Mouse (Mus musculus): ENCODE data around the gene Prkab2.

The Prkab2 gene

DNA sequence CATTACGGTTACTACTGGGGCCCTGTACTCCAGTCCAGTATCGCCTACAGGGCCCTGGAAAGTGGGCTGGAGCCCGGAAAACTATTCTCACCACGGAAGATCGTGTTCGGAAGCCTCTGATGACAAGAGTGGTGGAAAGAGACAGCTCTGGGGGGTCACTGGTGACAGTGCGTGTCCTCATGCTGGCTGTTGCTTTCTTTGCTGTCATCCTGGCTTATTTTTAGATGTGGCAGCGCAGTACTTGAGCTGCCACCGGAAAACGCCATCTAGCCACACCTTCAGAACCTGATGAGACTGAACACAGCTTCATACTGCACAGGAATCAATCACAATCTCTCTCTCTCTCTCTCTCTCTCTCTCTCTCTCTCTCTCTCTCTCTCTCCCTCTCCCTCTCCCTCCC lies 6.4 kb upstream of the Prkab2 start:
- DNase-seq = no peak

DNA sequence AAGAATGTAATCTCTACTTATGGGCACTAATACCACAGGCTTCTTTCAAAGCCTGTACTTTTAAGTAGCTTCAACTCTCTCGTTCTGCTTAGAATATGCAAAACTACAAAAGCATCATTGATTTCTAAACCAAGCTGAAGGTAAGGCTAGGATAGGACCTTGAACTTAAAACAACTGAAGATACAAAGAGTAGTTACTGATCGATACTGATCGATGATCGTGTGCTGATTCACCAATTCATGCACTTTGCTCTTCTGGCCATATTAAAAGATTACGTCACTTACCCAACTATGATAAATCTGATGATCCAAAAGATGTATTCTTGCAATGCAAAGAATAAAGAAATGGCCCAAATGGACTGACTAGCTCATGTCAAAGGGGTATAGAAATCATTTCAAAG lies 4.2 kb upstream of the Prkab2 start:
- DNase-seq = no peak

DNA sequence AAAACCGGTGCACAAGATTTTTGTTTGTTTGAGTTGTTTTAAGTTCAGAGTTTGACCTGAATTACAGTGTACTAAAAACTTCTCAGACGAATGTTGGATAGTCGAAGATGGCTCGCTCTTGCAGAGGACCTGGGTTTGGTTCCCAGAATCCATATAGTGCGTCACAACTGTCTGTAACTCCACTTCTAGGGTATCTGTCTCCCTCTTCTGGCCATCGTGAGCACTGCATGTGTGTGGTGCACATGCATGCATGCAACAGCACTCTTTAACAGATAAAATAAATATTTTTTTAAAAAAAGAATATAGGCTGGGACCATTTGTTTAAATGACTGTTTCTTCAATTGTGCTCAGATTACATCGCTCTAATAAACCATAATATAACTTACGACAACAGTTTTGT lies 3.1 kb upstream of the Prkab2 start:
- no peak for DNase-seq

DNA sequence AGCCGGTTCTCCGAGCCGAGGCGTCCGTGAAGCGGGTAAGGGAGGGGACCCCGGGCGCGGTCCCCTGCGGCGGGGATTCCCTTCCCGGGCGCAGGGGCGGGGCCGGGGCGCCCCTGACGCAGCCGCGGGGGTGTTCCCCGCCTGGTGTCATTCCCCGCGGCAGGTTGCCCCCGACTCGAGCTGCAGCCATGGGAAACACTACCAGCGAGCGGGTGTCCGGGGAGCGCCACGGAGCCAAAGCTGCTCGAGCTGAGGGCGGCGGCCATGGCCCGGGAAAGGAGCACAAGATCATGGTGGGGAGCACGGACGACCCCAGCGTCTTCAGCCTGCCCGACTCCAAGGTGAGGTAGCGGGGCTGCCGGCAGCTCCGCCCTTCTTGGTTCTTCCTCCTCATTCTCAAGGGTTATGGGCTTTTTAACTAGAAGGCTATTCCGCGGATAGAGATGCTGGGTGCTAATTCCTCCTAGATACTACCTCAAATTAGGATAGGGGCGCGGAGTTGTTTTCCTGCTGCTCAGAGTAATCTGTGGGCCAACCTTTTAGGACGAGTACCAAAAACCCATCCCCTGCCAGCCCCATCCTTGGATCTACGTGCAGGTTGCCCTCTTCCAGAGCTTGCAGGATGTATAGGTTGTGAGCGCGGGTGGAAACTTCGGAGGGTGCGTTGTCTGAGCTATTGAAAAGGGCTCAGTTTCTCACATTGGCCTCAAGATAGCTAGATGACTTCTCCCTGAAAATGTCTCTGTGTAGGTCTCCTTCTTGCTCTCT lies 617 bp downstream of the Prkab2 start:
- no peak for DNase-seq

DNA sequence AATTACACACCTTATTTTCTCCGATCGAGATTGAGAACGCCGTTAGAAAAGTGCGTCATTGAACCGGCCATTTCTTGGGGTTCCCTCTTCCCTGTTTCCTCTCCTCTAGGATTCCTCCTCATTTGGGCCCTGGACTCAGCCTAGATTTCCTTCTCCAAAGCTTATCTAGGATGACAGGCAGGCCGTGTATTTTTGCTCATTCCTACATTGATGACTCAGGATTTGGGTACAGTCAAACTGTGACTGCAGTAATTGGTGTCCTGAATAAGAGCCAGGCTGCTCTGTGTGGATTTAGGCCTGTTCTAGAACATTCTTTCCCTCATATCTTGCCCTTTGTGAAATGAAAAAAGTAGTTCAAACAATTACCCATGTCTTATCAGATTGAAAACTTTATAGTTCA lies 1.8 kb downstream of the Prkab2 start:
- no peak for DNase-seq

DNA sequence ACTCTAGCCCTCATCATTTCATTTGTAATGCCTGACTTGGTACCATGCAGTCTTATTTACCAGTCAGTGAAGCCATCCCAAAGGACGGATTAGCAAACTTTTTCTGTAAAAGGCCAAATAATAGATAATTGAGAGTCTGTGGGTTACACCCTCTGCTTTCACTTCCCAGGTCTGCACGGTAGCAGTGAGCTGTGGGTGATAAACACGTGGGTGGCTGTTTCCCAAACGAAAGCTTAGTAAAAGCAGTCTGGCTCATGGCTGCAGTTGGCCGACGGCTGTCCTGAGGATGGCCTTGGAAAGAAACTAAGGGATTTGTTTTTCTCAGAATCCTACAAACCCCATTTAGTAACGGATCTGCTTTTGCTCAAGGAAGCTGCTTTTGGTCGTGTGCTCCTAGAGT lies 3.2 kb downstream of the Prkab2 start:
- no peak for DNase-seq

DNA sequence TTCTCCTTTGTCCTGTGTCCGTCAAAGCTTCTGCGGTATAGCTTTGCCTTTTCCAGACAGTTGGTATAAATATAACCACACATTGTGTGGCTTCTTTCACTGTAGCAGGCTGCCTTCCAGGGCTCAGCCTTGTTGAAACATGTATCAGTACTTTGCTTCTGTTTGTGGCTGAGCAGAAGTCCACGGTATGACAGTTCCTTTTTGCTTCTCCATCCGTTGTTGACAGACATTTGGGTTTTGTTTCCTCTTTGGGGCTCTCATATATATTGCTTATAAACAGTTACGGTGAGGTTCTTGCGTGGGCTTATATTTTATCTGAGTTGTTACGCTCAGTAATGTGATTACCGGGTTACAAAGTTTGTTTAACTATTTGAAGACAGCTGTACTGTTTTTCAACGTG lies 7.5 kb downstream of the Prkab2 start:
- no peak for DNase-seq

DNA sequence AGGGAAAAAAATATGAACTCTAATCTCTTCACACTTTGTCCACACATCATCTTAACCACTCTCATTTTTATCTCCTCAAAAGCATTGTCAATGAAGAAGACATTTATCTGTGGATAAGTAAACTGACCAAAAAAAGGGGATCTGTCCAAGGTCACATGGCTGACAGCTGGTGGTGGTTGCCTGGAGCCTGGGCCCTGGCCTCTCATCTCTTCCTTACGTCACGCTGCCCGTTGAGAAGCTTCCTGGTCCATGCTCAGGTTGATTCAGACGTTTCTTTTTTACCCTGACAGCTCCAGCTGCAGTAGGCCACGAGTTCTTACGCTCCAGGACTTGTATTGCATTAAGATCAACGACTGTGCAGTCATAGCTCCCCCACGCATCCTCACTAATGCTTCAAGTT lies 8.2 kb downstream of the Prkab2 start:
- no peak for DNase-seq

DNA sequence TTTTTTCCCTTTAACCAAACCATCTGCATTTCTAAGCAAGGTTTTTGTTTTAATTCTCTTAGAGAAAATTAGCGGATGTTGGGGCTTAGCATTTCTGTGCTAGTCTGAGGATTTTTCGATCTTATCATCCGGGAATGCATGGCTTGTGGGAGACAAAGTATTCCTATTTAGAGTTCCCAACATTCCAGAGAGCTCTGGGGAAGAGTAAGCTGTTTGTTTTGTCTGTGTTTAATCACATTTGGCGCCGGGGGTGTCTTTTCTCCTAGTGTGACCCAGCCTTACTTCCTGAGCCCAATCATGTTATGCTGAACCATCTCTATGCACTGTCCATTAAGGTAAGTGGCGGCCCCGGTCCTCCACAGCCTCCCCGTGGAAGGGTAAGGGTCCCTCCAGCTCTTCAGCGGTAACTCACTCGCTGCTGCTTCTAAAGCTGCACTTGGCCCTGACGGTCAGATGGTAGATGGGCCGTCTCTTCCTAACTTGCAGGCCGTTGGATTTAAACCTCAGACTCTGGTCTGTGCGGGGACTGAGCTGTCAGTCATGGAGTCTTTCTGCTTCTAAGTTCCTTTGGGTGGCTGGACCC lies 9.2 kb downstream of the Prkab2 start:
- DNase-seq = no peak

DNA sequence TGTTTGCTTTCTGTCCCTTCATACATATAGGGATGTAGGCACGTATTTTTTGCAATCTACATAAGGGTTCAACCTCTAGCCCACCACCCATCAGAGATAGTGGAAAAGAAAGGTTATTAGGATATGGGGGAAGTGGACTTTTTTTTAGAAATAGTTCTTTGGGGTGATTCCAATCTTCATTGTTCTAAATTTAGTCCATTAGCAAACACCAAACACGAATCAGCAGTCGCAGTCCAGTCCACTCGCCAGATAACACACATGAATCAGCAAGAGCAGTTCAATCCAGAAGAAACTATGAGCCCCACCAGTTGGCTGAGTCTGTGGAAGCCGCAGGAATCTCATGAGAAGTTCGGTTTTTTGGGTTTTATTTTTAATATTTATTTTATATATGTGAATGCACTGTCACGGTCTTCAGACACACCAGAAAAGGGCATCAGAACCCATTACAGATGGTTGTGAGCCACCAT lies 16.7 kb downstream of the Prkab2 start, which contains the start of gene Gm17651:
Gene Gm17651, minus strand, starts transcription at position 51 of the 467 bp plus-strand sequence.
- DNase-seq = no peak

DNA sequence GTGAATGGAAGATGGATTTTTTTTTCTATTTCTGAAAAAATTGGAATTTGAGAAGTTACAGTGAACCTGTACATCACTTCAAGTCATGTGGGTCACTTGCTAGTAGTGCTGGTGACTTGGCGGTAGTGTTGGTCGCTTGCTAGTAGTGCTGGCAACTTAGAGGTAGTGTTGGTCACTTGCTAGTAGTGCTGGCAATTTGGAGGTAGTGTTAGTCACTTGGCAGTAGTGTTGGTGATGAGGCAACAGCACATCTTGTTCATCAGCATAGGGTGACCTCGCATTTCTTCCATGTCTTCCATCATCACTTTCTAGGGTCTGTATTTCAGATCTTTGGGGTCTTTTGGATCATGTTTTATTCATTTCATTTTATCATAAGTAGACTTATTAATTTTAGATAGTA lies 18.1 kb downstream of the Prkab2 start:
- no peak for DNase-seq

DNA sequence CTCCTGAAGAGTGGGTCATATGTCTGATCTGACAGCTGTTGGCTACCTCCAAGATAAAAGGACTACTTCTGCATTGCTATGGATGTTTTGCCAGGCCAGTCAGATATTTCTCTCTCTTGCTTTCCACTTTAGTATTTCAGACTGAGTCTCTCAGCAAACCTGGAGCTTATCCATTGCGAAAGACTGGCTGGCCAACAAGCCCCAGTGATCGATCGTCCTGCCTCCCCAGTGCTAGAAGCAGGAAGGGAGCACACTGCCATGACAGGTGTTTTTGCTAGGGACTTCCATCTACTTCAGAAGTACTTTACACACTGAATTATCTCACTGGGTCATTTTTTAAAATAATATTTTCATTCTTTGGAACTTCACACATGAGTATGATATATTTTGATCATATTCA lies 20.4 kb downstream of the Prkab2 start:
- DNase-seq = no peak

DNA sequence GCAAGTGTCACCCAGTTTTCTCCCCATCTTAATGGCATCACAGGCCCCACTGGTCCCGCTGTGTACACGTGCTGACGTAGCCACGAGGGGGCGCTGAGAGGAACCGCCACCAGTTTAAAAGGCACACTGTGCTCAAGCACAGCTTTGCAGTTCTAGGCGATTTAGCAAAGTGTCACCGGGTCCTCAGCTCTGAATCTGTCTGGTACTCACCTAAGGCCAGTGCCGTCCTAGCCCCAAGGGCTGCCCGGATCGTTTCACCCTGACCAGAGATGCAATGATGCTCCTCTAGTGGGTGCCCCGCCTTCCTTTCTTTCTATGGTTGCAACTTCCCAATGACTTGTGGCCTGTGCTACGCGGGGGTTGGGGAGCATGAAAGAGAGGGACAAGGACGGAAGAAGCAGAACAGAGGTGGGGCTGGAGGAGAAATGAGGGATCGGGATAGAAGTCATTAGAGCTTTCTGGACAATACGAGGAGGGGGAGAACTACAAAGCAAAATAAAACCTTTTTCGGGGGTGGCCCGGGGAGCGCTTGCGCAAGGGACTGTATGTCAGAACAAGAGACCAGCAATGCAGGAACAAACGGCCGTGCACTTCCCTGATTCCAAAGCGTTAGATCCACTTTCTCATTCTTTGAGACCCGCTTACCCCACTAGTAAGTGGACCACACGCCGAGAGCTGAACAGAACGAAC lies 22.8 kb downstream of the Prkab2 start:
- peak; percentile 59 for DNase-seq

DNA sequence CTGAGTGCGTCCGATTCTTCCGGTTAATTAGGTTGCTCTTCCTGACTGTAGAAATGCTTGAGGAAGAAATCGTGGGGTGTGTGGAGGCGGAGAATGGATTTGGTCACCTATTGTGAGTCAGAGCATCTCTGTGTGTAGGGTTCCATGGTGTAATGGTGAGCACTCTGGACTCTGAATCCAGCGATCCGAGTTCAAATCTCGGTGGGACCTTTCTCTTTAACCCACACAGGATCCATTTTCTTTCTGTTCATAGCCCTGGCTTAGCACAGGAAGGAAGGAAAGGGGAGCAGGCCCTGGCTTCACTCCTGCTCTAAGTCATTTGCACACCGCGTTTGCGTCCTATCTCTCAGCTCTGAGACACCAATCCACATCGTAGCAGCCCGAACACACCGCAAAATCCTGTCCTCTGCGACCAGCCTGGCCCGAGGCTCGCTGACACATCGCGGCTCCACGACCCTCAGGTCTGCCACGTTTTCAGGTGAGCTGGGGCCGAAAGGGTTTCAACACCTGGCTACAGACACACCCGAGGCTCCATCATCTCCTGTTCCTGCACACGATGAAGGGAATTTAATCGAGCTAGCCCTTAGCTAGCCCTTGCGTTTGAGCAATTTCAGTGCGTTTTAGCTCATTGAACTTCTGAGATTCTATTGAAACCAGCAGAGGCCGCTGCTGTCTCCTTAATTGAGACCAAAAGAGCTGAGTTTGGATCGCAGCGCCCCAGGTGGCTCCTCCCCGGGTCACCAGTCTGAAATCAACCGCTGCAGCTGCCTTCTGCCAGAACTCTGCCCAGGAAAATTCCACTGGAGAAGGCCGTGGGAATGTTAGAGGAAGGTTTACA lies 23.5 kb downstream of the Prkab2 start:
- peak; percentile 41 for DNase-seq

DNA sequence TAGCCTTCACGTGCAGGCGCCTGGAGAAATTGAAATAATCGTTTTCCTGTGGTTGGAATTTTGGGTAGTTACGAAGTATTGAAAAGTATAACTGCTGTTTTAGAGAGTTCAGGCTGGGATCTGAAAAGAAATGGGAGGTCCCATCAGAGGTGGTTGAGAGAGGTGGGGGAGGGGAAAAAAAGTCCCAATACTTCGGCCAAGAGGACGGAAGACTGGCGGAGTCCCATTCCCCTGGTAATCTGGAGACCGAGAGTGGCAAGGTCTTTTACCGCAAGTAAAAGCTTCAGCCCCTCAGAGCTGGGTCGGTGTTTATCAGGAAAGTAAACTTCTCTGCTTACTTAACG lies 24.1 kb downstream of the Prkab2 start:
- DNase-seq = no peak

DNA sequence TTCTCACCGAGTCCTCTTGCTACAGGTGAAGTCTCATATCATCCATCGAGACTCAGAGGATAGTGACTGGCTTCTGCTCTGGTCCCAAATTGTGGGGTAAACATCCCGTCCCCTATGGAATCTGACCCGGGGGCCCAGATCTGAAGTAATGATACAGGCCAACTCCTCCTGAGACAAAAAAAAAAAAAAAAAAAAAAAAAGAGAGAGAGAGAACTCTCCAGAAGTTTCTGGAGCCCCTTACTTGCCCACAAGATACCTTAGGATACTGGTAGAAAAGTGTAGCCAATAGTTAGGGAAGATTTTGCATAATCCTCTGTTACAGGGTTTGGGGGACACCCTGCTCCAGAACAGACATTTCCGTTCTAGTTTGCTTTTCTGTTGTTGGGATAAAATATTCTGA lies 24.6 kb downstream of the Prkab2 start:
- no peak for DNase-seq

DNA sequence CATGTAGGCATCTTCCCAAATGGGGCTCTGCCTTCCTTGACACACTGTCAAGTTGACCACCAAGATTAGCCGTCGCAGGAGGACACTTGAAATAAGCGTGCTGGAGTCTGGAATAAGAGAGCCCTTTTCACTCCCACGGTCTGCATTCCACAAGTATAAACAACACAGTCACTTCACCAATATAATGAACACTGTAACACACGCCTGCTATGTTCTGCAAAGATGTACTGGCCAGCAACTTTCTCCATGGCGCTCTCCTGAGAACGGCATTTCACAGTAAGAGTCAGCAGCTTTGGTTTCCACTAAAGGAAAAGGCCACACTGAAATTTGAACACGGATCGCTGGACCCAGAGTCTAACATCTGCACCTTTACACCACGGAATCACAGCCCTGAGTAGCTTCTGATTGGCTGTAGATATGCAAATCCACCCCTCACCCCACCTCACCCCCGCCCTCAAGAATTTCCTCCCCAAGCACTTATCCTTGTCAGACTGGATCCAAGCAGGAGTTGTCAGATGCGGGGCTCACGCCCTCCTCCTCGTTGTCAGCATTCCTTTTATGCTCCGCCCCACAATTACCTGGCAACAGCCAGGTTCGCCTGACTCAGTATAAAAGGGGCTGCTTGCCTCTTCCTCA lies 25.7 kb downstream of the Prkab2 start:
- no peak for DNase-seq

DNA sequence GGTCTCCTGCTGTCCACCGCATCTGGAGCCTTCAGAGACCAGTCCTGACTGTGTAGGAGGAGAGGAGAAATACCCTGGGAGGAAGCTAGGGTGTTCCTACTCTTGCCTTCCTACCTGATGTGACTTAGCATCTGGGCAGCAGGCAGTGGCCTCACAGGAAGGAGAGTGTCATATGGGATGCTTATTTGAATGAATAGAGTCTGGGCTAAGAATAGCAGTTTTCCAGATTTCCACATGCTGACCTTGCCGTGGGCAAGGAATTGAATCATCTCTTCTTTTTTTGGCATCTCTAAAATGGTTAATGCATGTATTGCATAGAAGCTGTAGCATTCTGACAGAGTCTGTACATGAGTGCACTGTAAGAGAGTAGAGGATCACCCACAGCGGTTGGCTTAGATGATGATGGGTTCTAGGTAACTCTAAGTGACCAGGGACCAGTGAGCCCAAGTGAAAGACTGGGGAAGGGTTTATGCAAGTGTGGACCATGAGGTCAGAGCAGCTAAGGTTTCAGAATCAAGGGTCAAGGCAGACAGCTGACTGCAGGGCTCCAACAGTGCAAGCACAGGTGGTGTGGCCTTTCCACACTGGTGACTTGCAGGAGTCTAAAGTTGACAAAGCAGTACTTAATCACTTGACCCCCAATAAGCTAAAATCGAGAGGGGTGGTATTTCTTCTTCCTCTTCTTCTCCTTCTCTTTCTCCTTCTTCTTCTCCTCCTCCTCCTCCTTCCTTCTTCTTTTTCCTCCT lies 28.6 kb downstream of the Prkab2 start:
- no peak for DNase-seq

DNA sequence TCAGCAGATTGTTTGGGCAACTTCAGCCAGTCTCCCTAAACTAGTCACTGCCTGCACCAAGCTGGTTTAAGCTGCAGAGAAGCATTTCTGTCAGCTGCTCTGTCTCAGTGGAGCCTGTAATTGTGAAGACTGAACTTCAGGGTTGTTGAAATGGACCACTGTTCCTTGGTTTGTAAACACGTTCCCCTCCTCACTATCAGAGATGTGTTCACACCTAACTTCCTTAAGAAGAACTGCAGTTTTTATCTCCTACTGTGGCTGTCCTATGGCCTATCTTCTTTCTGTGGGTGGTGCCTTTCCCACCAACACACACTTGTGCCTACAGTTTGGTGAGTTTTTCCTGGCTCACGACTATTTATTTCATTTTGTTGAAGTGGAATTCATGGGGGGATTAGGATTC lies 31.3 kb downstream of the Prkab2 start:
- DNase-seq = no peak

DNA sequence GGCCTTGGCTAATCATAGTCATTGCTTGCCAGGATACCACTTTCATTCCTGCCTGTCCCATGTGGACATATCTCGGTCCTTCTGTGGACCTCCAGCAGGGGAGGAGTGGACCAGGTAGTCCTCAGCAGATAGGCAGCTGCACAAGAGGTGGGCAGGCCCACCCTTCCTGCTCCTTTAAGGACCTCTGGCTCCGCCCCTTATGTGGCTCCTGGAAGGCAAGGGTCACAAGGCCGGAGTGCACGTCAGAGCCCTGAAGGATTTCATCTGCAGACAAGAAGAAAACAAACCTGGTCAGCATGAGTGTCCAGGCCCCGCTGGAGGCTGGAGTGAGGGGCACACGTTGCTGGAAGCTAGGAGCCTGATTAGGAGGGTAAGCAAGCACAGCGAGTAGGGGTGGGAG lies 32.6 kb downstream of the Prkab2 start:
- DNase-seq = no peak

DNA sequence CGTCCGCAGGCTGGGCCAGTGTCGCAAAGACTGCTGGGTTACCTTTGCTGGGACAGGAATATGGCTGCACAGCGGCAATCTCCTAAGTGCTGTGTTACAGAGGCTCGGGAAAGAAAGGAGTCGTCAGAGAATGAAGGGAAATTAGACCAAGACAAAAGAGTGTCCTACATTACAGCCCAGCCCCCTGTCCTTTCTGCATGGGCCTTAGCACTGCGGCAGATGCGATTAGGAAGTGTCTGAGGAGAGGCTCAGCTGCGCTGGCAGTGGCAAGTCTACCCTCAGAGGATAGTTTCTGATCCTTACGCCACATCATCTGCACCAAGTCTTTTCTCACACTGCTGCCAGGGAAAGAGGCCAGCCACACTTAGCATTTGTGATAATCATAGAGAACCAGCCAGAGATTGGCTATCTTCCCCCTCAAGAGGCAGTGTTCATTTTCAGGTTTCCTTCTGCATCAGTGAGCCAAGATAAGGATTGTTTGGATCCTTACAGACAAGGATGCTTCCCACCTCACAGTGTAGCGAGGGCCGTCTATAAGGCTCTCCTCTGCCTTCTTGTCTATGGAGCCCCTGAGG lies 33.5 kb downstream of the Prkab2 start:
- no peak for DNase-seq

DNA sequence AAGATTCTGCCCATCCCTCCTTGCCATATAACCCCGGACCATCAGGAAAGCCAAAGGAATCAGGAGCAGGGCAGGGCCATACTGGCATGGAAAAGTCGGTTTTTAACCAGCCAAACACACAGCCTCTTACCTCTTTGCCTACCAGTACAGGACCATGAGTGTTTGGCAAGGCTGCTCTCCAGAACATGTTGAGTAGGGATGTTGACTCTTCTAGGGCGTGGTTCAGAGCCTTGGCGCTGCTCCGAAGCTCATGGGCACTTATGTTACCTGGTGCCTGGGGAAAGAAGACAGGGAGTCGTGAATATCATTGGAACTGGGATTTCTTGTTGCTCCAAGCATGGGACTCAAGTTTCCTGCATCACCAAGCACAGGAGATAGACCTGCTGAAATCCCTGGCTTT lies 35.8 kb downstream of the Prkab2 start:
- no peak for DNase-seq
